Mouse (Mus musculus) E14TG2a.4 (cell line): Measurements from ENCODE around the gene Abcf2.

Experiments
- CTCF ChIP-seq: conservative IDR thresholded peaks from 2 replicates; pipeline ENCODE4 v1.5.1; 2014; ENCODE audit warnings: low read length
- POU5F1 ChIP-seq: IDR thresholded peaks from 2 replicates; pipeline ENCODE4 v1.6.1; 2014; ENCODE audit warnings: low read length, borderline replicate concordance

DNA sequence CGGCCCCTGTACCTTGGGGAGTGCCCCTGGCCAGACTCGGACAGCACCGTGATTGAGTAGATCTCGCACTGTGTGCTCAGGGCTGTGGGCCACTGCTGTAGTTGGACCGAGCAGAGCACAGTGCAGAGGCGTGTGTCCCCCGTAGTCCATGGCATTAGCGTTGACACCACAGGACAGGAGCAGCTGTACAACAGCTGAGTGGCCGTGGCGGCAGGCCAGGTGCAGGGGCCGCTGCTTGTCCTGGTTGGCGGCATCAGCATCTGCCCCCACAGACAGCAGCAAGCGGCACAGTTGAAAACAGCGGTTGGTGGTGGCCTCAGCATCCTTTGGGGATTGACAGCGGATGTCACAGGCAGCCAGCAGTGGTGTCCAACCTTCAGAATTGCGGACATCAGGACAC, 39.6 kb downstream of the Abcf2 start:
- TF ChIP-seq CTCF (no peak), POU5F1 (no peak)
